Mouse (Mus musculus) cerebellum, adult 8-10 months (tissue): ENCODE measurements around the gene Drap1.

Source experiments
- DNase-seq: peaks from one replicate; pipeline ENCODE4 v3.0.0; 2022

The Drap1 gene

DNA sequence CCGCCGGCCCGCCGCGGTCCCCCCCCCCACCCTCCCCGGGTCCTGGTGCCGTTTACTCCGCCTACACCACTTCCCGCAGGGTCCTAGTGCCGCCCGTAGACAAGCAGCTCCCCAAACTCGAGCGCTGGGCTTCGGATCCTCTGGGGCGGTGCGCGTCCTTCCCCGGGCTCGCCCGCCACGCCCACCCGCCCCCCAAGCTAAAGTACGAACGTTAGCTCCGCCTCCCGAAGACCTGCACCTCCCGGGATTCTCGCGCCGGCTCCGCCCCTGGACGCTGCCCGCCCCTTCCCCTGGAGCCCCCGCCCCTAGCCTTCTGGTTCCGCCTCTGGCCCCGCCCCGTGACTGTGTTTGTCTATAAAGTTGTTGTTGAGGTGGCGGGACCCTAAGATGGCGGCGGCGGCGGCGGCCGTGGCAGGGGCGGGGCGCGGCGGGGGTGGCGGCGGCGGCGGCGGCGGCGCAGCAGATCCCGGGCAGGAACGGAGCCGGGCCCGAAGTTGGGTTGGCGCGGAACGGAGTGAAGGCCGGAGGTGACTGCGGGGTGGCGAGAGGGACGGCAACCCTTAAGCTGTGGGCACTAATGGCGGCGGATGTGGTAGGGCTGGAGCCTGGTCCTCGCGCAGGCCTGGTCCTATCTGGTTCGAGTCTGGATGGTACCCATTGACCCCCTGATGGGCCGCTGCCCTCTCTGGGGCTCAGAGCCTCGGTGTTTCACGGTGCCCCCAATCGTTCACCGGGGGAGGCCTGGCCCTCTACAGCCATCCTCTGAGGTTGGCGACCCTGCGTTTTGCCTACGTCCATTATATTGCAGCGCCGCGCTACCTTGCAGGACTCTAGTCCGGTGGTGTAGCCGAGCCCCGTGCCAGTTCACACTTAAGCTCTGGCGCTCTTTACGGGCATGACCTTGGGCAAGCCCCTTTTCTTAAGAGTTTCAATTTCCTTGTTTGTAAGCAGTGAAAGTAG, at the start of gene Drap1, which contains the start of gene AI837181:
Gene Drap1 (minus strand): TSS at position 198 of the 960 bp plus-strand sequence.
Gene AI837181 (plus strand): TSS at position 363 of the 960 bp plus-strand sequence.
- peak; percentile 92 for DNase-seq

DNA sequence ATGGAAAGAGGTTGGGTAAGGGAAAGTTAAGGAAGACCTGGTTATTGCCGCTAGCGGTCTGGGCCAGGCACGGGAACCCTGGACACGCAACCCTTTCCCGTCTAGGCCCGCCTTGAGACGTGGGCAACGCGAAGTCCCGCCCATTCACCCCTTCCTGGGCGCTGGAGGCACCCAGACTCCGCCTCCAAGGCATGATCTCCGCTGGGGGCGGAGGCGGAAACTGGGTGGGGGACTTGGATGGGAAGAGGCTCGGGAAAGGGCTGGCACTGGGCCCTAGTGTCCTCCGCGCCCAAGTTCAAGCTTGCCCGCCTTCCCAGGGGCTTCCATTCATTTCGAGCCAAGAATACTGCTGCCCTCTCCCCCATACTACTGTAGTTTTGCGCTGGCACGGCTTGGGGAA, 48.9 kb upstream of the Drap1 start, which contains the start of gene Efemp2:
Gene Efemp2 (plus strand): TSS at position 235 of the 400 bp plus-strand sequence.
- DNase-seq: peak; percentile 66

DNA sequence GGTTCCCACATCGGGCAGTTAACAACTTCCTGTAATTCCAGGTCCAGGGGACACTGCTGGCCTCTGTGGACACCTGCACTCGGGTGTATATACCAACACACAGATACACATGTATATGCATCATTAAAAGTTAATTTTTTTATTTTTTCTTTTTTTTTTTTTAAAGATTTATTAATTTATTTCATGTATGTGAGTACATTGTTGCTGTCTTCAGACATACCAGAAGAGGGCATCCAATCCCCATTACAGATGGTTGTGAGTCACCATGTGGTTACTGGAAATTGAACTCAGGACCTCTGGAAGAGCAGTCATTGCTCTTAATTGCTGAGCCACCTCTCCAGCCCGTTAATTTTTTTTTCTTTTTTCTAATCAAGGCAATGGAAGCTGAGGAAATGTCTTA, 48.1 kb upstream of the Drap1 start:
- no peak for DNase-seq

- DNase-seq: no peak
These were observed 47.1 kb upstream of the Drap1 start for GRCm38 (mm10) chr19:5471846-5472245.

GRCm38 (mm10) chr19:5468374-5468773, 43.6 kb upstream of the Drap1 start, which contains the start of gene Ctsw:
TSS of gene Ctsw (minus strand) at chr19:5468507.
- DNase-seq: no peak

GRCm38 (mm10) chr19:5466916-5467500, 42.2 kb upstream of the Drap1 start:
- DNase-seq: no peak

- no peak for DNase-seq
These were observed 40.3 kb upstream of the Drap1 start for GRCm38 (mm10) chr19:5465037-5465436.

DNA sequence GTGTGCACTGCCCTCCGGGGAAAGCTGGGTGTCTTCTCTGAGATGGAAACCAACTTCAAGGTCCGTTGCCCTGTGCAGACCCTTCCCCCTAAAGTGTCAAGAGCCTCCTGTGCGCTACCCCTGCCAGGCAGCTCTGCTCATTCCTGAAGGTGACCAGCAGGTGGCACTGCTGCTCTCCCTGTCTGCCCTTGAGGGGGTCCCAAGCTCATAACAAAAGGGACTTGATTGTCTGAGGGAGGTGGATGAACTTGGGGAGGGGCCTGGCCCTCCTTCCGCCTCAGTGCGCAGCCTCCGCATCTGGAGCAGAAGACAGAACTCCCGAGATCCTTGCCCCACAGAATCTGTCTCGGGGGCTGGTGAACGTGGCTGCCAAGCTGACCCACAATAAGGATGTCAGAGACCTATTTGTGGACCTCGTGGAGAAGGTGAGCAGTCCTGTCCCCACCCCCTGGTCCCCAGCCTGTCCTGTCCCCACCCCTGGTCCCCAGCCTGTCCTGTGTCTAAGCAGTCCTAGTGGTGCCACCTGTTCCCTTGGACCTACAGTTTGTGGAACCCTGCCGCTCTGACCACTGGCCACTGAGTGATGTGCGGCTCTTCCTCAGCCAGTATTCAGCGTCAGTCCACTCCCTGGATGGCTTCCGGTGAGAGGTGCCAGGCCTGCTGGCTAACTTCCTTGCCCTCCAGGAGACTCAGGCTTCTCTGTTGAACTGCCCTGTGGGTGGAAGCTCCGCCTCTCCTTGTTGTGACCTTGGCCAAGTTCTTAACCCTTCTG, 39.2 kb upstream of the Drap1 start:
- peak; percentile 73 for DNase-seq

- peak; percentile 26 for DNase-seq
These were observed 38.4 kb upstream of the Drap1 start for GRCm38 (mm10) chr19:5463212-5463611.

DNA sequence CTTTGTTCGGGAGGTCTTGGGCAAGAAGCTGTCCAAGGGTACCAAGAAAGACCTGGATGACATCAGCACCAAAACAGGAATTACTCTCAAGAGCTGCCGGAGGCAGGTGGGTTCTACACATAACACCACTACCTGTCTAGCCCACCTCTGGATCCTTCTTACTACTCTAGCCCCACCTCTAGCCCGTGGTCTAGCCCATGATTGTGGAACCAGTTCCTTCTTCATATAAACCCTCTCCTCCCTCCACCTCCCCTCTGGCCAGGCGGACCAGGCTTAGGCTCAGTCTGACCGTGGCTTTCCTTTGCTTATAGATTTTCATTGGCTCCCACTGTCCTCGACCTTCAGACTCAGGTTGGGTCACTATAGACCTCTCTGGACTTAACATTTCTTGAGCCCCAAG, 36.6 kb upstream of the Drap1 start:
- DNase-seq: no peak

- peak; percentile 85 for DNase-seq
These were observed 35.7 kb upstream of the Drap1 start, which contains the start of gene Fibp for GRCm38 (mm10) chr19:5460465-5460911. TSS of gene Fibp (plus strand) at chr19:5460615.

DNA sequence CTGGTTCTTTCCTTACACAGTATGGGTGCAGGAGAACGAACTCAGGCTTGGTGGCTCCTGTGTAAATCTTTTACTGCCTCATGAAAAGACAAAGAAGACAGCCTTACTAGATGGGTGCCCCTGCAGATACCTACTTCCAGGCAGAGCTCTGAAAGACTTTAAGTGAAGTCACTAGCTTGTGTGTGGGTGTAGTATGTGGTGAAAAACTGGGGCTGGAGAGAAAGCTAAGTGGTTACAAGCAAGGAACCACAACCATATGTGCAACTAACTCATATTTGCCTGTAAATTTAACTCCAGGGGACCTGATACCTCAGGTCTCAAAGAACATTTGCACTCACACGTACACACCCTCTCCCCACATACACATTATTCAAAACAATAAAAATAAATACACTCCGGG, 35.1 kb upstream of the Drap1 start:
- DNase-seq: no peak

- DNase-seq: no peak
These were observed 34.2 kb upstream of the Drap1 start for GRCm38 (mm10) chr19:5459019-5459418.

GRCm38 (mm10) chr19:5457746-5458442, 33.1 kb upstream of the Drap1 start, which contains the start of gene Ccdc85b:
TSS of gene Ccdc85b (minus strand) at chr19:5457894.
- no peak for DNase-seq

GRCm38 (mm10) chr19:5456922-5457745, 32.4 kb upstream of the Drap1 start:
- peak; percentile 97 for DNase-seq

DNA sequence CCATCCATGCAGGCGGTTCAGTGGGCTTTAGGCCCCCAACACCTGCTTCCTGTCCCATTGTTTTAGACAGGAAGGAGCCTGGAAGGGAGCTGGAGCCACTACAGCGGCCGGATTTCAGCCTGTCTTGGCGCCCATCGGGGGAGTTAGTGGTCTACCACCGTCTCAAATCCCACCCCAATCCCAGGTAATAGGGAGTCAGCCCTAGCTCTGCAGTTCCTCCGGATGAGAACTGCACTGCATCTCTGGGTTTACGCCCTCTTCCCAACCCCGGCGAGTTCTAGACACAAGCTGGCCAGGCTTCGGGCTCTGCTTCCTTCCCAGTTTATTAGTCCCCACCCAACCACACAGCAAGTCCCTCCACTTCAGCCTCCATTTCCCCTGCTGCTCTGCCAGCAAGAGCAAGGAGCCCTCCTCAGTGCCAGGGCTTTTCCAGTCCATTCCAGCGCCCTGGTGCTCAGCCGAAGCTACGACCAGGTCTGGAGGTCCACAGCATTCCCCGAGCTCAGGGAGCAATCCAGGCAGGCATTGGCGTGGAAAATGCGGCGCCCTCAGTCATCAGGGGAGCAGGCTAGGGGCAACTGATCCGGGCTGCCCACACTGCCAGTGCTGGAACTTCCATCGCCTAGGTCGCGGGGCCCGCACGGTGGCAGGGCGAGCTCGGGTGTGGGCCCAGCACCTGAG, 31.6 kb upstream of the Drap1 start:
- no peak for DNase-seq

GRCm38 (mm10) chr19:5455568-5455967, 30.8 kb upstream of the Drap1 start:
- no peak for DNase-seq

GRCm38 (mm10) chr19:5455037-5455436, 30.3 kb upstream of the Drap1 start:
- DNase-seq: no peak

GRCm38 (mm10) chr19:5451766-5452165, 27.0 kb upstream of the Drap1 start:
- no peak for DNase-seq

DNA sequence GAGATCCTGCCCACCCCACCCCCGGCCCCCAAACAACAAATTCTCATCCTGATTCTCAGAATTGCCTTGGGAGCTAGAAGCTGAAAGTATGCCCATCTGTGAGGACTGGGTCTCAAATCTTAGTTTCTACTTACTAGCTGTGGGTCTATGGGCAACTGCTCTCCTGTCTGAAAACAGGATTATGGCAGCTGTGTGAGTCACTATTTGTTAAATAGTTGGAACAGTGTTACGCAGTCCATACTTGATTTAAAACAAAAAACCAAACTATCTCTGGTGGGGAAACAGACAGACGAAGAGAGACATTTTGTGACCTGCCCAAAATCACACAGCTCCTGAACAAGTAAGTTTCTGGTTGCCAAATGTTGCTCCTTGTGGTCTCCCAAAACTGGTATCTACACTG, 24.9 kb upstream of the Drap1 start:
- DNase-seq: no peak
